Mouse (Mus musculus): ENCODE data around the gene Nr2e1.

Gene Nr2e1

GRCm38 (mm10) chr10:42583157-42583872 lies at the start of gene Nr2e1, which contains the start of gene Ostm1:
Gene Nr2e1 (minus strand): TSS chr10:42583632.
Gene Ostm1 (plus strand): TSS chr10:42583822.
- DNase-seq (ENCODE audit: low spot score): no peak

- no peak for DNase-seq (ENCODE audit: low spot score)
These were observed 49.3 kb upstream of the Nr2e1 start for GRCm38 (mm10) chr10:42632453-42633360.

- DNase-seq (ENCODE audit: low spot score): no peak
These were observed 48.5 kb upstream of the Nr2e1 start for GRCm38 (mm10) chr10:42631754-42632452.

- no peak for DNase-seq (ENCODE audit: low spot score)
These were observed 47.3 kb upstream of the Nr2e1 start for GRCm38 (mm10) chr10:42630596-42631355.

GRCm38 (mm10) chr10:42625907-42626306 lies 42.5 kb upstream of the Nr2e1 start:
- no peak for DNase-seq (ENCODE audit: low spot score)

GRCm38 (mm10) chr10:42618291-42618690 lies 34.9 kb upstream of the Nr2e1 start:
- DNase-seq (ENCODE audit: low spot score): no peak

- DNase-seq (ENCODE audit: low spot score): no peak
These were observed 31.3 kb upstream of the Nr2e1 start for GRCm38 (mm10) chr10:42614766-42615165.

- DNase-seq (ENCODE audit: low spot score): no peak
These were observed 30.4 kb upstream of the Nr2e1 start for GRCm38 (mm10) chr10:42613639-42614381.

- no peak for DNase-seq (ENCODE audit: low spot score)
These were observed 29.6 kb upstream of the Nr2e1 start for GRCm38 (mm10) chr10:42613075-42613474.

- DNase-seq (ENCODE audit: low spot score): no peak
These were observed 23.3 kb upstream of the Nr2e1 start for GRCm38 (mm10) chr10:42606757-42607156.

- DNase-seq (ENCODE audit: low spot score): no peak
These were observed 21.4 kb upstream of the Nr2e1 start for GRCm38 (mm10) chr10:42604874-42605273.

GRCm38 (mm10) chr10:42601556-42601955 lies 18.1 kb upstream of the Nr2e1 start:
- DNase-seq (ENCODE audit: low spot score): no peak

GRCm38 (mm10) chr10:42598615-42599014 lies 15.2 kb upstream of the Nr2e1 start:
- DNase-seq (ENCODE audit: low spot score): no peak

GRCm38 (mm10) chr10:42593201-42593600 lies 9.8 kb upstream of the Nr2e1 start:
- DNase-seq (ENCODE audit: low spot score): no peak

- DNase-seq (ENCODE audit: low spot score): no peak
These were observed 8.7 kb upstream of the Nr2e1 start for GRCm38 (mm10) chr10:42591993-42592686.

- DNase-seq (ENCODE audit: low spot score): no peak
These were observed 8.0 kb upstream of the Nr2e1 start for GRCm38 (mm10) chr10:42591185-42591992.

GRCm38 (mm10) chr10:42590261-42591184 lies 7.1 kb upstream of the Nr2e1 start:
- DNase-seq (ENCODE audit: low spot score): no peak

- DNase-seq (ENCODE audit: low spot score): no peak
These were observed 6.1 kb upstream of the Nr2e1 start for GRCm38 (mm10) chr10:42589505-42589904.
